14 mouse cellular contexts compared by ENCODE assay signal in the genomic region with DNA sequence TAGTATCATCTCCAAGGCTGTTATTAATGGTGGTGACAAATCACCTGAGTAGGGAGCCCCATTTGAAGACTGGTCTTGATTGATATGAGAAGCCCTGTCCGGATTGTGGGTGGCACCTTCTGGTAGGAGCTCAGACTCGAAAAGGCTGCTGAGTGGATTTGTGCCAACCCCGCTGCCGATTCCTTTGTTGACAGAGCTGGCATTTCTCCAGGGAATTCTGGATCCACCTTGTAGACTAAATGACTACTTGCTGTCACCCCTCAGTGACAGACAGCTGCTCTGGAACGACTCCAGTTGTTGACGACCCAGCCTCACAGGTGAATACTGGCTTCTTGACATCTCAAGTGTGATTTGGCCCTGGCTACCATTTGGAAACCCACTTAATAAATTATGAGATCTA. TPM values are rescaled to one million over a fixed set of nuclear protein-coding genes. Genes with fewer than 3 reads are reported as not detected.
DNase-seq lines count a peak whose midpoint lies in the region; ATAC-seq and TF ChIP-seq lines count a peak whose summit lies in the region.
"Had no signal": no experiment of that assay in that cellular context is flagged by ENCODE, and none has a peak within 500 bp of the region (broad histone marks: within the 10 kb centered on the region; RNA-seq: fewer than 3 reads in every experiment).

No protein-coding gene starts in this region.

- peaks cover 26% of the 10 kb centered on the region for H3K36me3 ChIP-seq in forebrain, embryonic 14.5 days (ENCODE audit: control insufficient read depth, insufficient read depth, low read length)
- H3K36me3 ChIP-seq in forebrain, embryonic 16.5 days (ENCODE audit: control insufficient read depth, insufficient read depth): peaks cover 15% of the 10 kb centered on the region
- peaks cover 17% of the 10 kb centered on the region for H3K36me3 ChIP-seq in liver, adult 2 months (ENCODE audit: control insufficient read depth, insufficient read depth, low read length)
- H3K36me3 ChIP-seq in liver, embryonic 12.5 days: peaks cover 26% of the 10 kb centered on the region

- H3K27me3 ChIP-seq in forebrain, embryonic 14.5 days (replicated peaks; ENCODE audit: control insufficient read depth, insufficient read depth, low read length): no peaks in the 10 kb centered on the region
- no peaks in the 10 kb centered on the region for H3K27me3 ChIP-seq in forebrain, embryonic 16.5 days (replicated peaks; ENCODE audit: control insufficient read depth, insufficient read depth, low read length)
- no peaks in the 10 kb centered on the region for H3K27me3 ChIP-seq in liver, adult 2 months (ENCODE audit: control insufficient read depth, insufficient read depth, low read length)
- H3K27me3 ChIP-seq in liver, embryonic 12.5 days (replicated peaks): no peaks in the 10 kb centered on the region

- peak; percentile 56 for DNase-seq in forebrain, embryonic 14.5 days (ENCODE audit: low spot score)
- peak; percentile 1 for DNase-seq in liver, adult 2 months (ENCODE audit: extremely low read depth, low read depth, low spot score)
- peak; percentile 22 for DNase-seq in large intestine, adult 2 months (ENCODE audit: low read depth, low spot score)
- peak; percentile 52 for DNase-seq in lung, postnatal 36 days
- no peak for DNase-seq in layer of hippocampus, adult 2 months (ENCODE audit: low spot score in 2 of 2)
- no peak for DNase-seq in spleen, postnatal 14 days (ENCODE audit: low spot score in 2 of 2)
- DNase-seq: adrenal gland, postnatal 36 days; gastrocnemius, postnatal 36 days; kidney, adult 9 months; thymus, adult 18-20 months had no signal

- no peak overlapping the region for H3K27ac ChIP-seq in forebrain, embryonic 14.5 days (ENCODE audit: low read depth, low read length)
- H3K27ac ChIP-seq in forebrain, embryonic 16.5 days (ENCODE audit: low read length): no peak overlapping the region
- H3K27ac ChIP-seq in liver, adult 2 months (replicated peaks; ENCODE audit: insufficient read depth, low read depth, low read length): no peak overlapping the region
- H3K27ac ChIP-seq in liver, embryonic 12.5 days: no peak overlapping the region
- no peak overlapping the region for H3K27ac ChIP-seq in layer of hippocampus, adult 2 months
- H3K27ac ChIP-seq: limb, embryonic 10.5 days had no signal

- ATAC-seq in forebrain, embryonic 14.5 days: no peak
- ATAC-seq in forebrain, embryonic 16.5 days: no peak
- ATAC-seq in liver, embryonic 12.5 days: no peak

- no peak overlapping the region for H3K9ac ChIP-seq in forebrain, embryonic 14.5 days (ENCODE audit: low read length)
- H3K9ac ChIP-seq in forebrain, embryonic 16.5 days (replicated peaks; ENCODE audit: low read depth, low read length): no peak overlapping the region
- H3K9ac ChIP-seq in liver, adult 2 months (ENCODE audit: low read depth, low read length): no peak overlapping the region
- H3K9ac ChIP-seq in liver, embryonic 12.5 days: no peak overlapping the region

- WGBS in forebrain, embryonic 14.5 days: 38% methylated on average over 6 of the region's 6 CpGs
- WGBS in forebrain, embryonic 16.5 days: 22% methylated on average over 6 of the region's 6 CpGs
- 46% methylated on average over 6 of the region's 6 CpGs for WGBS in liver, adult 2 months
- 74% methylated on average over 6 of the region's 6 CpGs for WGBS in liver, embryonic 12.5 days (ENCODE audit: insufficient replicate concordance)
- 25% methylated on average over 6 of the region's 6 CpGs for WGBS in large intestine, adult 2 months

- no peak for TF ChIP-seq CTCF in liver, adult 2 months (IDR thresholded peaks at IDR 0.05; ENCODE audit: low read depth, low read length)
- no peak for TF ChIP-seq CTCF in layer of hippocampus, adult 2 months (conservative IDR thresholded peaks at IDR 0.05)

- no peak overlapping the region for H3K4me3 ChIP-seq in forebrain, embryonic 14.5 days (ENCODE audit: low read depth, low read length)
- H3K4me3 ChIP-seq in forebrain, embryonic 16.5 days (replicated peaks; ENCODE audit: low read length): no peak overlapping the region
- H3K4me3 ChIP-seq in liver, adult 2 months (ENCODE audit: insufficient read depth, low read depth, low read length): no peak overlapping the region
- no peak overlapping the region for H3K4me3 ChIP-seq in liver, embryonic 12.5 days
- H3K4me3 ChIP-seq in layer of hippocampus, adult 2 months: no peak overlapping the region
- H3K4me3 ChIP-seq: limb, embryonic 10.5 days had no signal

- H3K9me3 ChIP-seq in forebrain, embryonic 14.5 days (replicated peaks; ENCODE audit: control insufficient read depth, low read length): no peaks in the 10 kb centered on the region
- H3K9me3 ChIP-seq in forebrain, embryonic 16.5 days (ENCODE audit: control insufficient read depth, low read length): no peaks in the 10 kb centered on the region
- no peaks in the 10 kb centered on the region for H3K9me3 ChIP-seq in liver, embryonic 12.5 days (replicated peaks)
- H3K9me3 ChIP-seq: G1E; limb, embryonic 10.5 days had no signal

- H3K4me2 ChIP-seq in forebrain, embryonic 14.5 days (ENCODE audit: low read length): no peak overlapping the region
- no peak overlapping the region for H3K4me2 ChIP-seq in forebrain, embryonic 16.5 days (ENCODE audit: low read length)
- no peak overlapping the region for H3K4me2 ChIP-seq in liver, embryonic 12.5 days

- no peaks in the 10 kb centered on the region for H3K4me1 ChIP-seq in forebrain, embryonic 14.5 days (ENCODE audit: control insufficient read depth, insufficient read depth, low read length)
- peaks cover 2% of the 10 kb centered on the region; the same call in 1 of the 2 replicates for H3K4me1 ChIP-seq in forebrain, embryonic 16.5 days (replicated peaks; ENCODE audit: control insufficient read depth, insufficient read depth, low read length)
- no peaks in the 10 kb centered on the region for H3K4me1 ChIP-seq in liver, adult 2 months (ENCODE audit: control insufficient read depth, insufficient read depth, low read length)
- no peaks in the 10 kb centered on the region for H3K4me1 ChIP-seq in liver, embryonic 12.5 days
- H3K4me1 ChIP-seq: limb, embryonic 10.5 days had no signal

- no peak for TF ChIP-seq POLR2A in liver, adult 2 months (IDR thresholded peaks at IDR 0.05; ENCODE audit: extremely low read depth, insufficient read depth, low read length)

- no peaks in the 10 kb centered on the region for H3K79me2 ChIP-seq in liver, adult 2 months (ENCODE audit: control insufficient read depth, insufficient read depth, low read length)

RNA-seq across cellular contexts. Expression of gene Tspan13, which starts 46.9 kb away (rescaled TPM):
- 249 and 271 TPM in 2 replicates for polyA plus RNA-seq in forebrain, embryonic 14.5 days (2014; fragmentation: Nextera tagmentation; extraction: Ambion mirVana)
- polyA plus RNA-seq in forebrain, embryonic 16.5 days (2015; fragmentation: Nextera tagmentation; extraction: Ambion mirVana): 295 and 340 TPM in 2 replicates
- total RNA-seq in liver, adult 2 months (2014; rRNA removed): 0.74 and 1.7 TPM in 2 replicates
- 1.9 and 2.1 TPM in 2 replicates for polyA plus RNA-seq in liver, adult 2 months (2012; rRNA removed)
- polyA plus RNA-seq in liver, embryonic 12.5 days (2016; fragmentation: Nextera tagmentation; extraction: Ambion mirVana): 26.2 and 27.2 TPM in 2 replicates
- 110 and 181 TPM in 2 replicates for polyA plus RNA-seq in large intestine, adult 2 months (2012; rRNA removed)
- 100 to 1,000 TPM; 261 to 264 TPM for total RNA-seq in layer of hippocampus, adult 2 months (2021)
- total RNA-seq: G1E had no signal

Comparison
In these comparisons a context has a peak if more than half of its experiments do, and no peak if none do; other contexts are left out.
1. DNase-seq: peak in forebrain, embryonic 14.5 days (single experiment), liver, adult 2 months (single experiment), large intestine, adult 2 months (single experiment) and lung, postnatal 36 days (single experiment); none in layer of hippocampus, adult 2 months (0 of 2) and spleen, postnatal 14 days (0 of 2).